13 mouse cellular contexts compared by ENCODE assay signal in the genomic region with DNA sequence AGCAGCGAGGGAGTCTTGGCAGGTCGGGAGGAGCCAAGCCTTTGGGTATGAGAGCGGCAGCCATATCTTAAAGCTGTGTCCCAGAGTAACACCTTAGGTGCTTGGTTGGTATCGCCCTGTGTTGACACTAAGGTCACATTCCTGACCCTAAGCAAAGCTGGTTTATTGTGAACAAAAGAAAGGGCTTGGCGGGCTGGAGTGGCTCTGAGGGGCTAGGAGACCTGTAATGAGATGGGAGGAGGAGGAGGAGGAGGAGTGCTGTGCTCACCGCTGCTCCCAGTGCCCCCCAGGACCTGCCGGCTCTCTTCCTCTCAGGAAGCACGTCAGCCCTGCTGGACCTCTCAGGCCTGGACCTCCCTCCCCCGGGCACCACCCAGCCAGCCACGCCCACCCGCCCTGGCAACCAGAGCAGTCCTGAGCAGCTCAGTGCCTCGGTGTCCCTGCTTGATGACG. TPM values are rescaled to one million over a fixed set of nuclear protein-coding genes. Genes with fewer than 3 reads are reported as not detected.
DNase-seq lines count a peak whose midpoint lies in the region; ATAC-seq and TF ChIP-seq lines count a peak whose summit lies in the region.
"Had no signal": no experiment of that assay in that cellular context is flagged by ENCODE, and none has a peak within 500 bp of the region (broad histone marks: within the 10 kb centered on the region; RNA-seq: fewer than 3 reads in every experiment).

No protein-coding gene starts in this region.

- H3K9me3 ChIP-seq in kidney, embryonic 14.5 days (ENCODE audit: control insufficient read depth, low read length), result no peaks in the 10 kb centered on the region
- no peaks in the 10 kb centered on the region for H3K9me3 ChIP-seq in intestine, embryonic 15.5 days
- H3K9me3 ChIP-seq in lung, embryonic 16.5 days (ENCODE audit: control insufficient read depth, low read length), result no peaks in the 10 kb centered on the region

- H3K4me3 ChIP-seq in kidney, embryonic 14.5 days (ENCODE audit: low read length), result no peak overlapping the region
- H3K4me3 ChIP-seq in intestine, embryonic 15.5 days (replicated peaks), result no peak overlapping the region
- H3K4me3 ChIP-seq in lung, embryonic 16.5 days (ENCODE audit: low read length), result no peak overlapping the region
- no peak overlapping the region for H3K4me3 ChIP-seq in layer of hippocampus, adult 2 months

- H3K9ac ChIP-seq in kidney, embryonic 14.5 days (ENCODE audit: low read depth, low read length), result no peak overlapping the region
- H3K9ac ChIP-seq in intestine, embryonic 15.5 days, result no peak overlapping the region
- peak overlapping the region; percentile 11; the same call in 1 of the 2 replicates for H3K9ac ChIP-seq in lung, embryonic 16.5 days (ENCODE audit: low read length)

- no peaks in the 10 kb centered on the region for H3K27me3 ChIP-seq in kidney, embryonic 14.5 days (ENCODE audit: control insufficient read depth, insufficient read depth, low read length)
- H3K27me3 ChIP-seq in intestine, embryonic 15.5 days (replicated peaks), result no peaks in the 10 kb centered on the region
- H3K27me3 ChIP-seq in lung, embryonic 16.5 days (ENCODE audit: control insufficient read depth, insufficient read depth, low read depth, low read length), result no peaks in the 10 kb centered on the region

- H3K36me3 ChIP-seq in kidney, embryonic 14.5 days (ENCODE audit: control insufficient read depth, insufficient read depth, low read length), result peaks cover 79% of the 10 kb centered on the region
- H3K36me3 ChIP-seq in intestine, embryonic 15.5 days, result peaks cover 39% of the 10 kb centered on the region
- peaks cover 40% of the 10 kb centered on the region for H3K36me3 ChIP-seq in lung, embryonic 16.5 days (ENCODE audit: control insufficient read depth, insufficient read depth, low read length)

- ATAC-seq in kidney, embryonic 14.5 days (ENCODE audit: low FRiP score, low TSS enrichment), result peak; percentile 26; the same call in 1 of the 2 replicates
- ATAC-seq in intestine, embryonic 15.5 days, result peak; percentile 44; the same call in 1 of the 2 replicates
- ATAC-seq in lung, embryonic 16.5 days (ENCODE audit: low read depth), result peak; percentile 74

- 30% methylated on average over 13 of the region's 13 CpGs for WGBS in kidney, embryonic 14.5 days
- WGBS in intestine, embryonic 15.5 days, result 23% methylated on average over 13 of the region's 13 CpGs
- WGBS in lung, embryonic 16.5 days, result 16% methylated on average over 13 of the region's 13 CpGs

- DNase-seq in kidney, adult 9 months, result no peak
- peak; percentile 53 for DNase-seq in R1 (ENCODE audit: low read depth, low spot score)
- no peak for DNase-seq in left cerebral cortex, postnatal 36 days (ENCODE audit: low spot score in 2 of 2)
- DNase-seq in layer of hippocampus, adult 2 months (ENCODE audit: low spot score in 2 of 2), result no peak
- DNase-seq in right cerebral cortex, adult 2 months (ENCODE audit: low spot score in 2 of 2), result no peak
- DNase-seq: cerebellum, adult 9-11 months; kidney, adult 8-10 months; left cerebral cortex, postnatal 4 days had no signal

- peaks cover 36% of the 10 kb centered on the region for H3K4me1 ChIP-seq in kidney, embryonic 14.5 days (ENCODE audit: control insufficient read depth, insufficient read depth, low read length)
- H3K4me1 ChIP-seq in intestine, embryonic 15.5 days (replicated peaks), result peaks cover 33% of the 10 kb centered on the region
- peaks cover 13% of the 10 kb centered on the region for H3K4me1 ChIP-seq in lung, embryonic 16.5 days (replicated peaks; ENCODE audit: control insufficient read depth, insufficient read depth, low read length)

- no peak overlapping the region for H3K27ac ChIP-seq in kidney, embryonic 14.5 days (ENCODE audit: low read depth, low read length)
- no peak overlapping the region for H3K27ac ChIP-seq in intestine, embryonic 15.5 days
- peak overlapping the region; percentile 43 for H3K27ac ChIP-seq in lung, embryonic 16.5 days (ENCODE audit: low read length)
- no peak overlapping the region for H3K27ac ChIP-seq in layer of hippocampus, adult 2 months

- intact Hi-C loops in left cerebral cortex, postnatal 36 days (cut with DNase I), result no loop called here

- no peak for TF ChIP-seq CTCF in layer of hippocampus, adult 2 months (conservative IDR thresholded peaks at IDR 0.05)

- H3K4me2 ChIP-seq in kidney, embryonic 14.5 days (replicated peaks; ENCODE audit: low read depth, low read length), result no peak overlapping the region
- no peak overlapping the region for H3K4me2 ChIP-seq in intestine, embryonic 15.5 days (replicated peaks)
- peak overlapping the region; percentile 9; the same call in 1 of the 2 replicates for H3K4me2 ChIP-seq in lung, embryonic 16.5 days (ENCODE audit: low read depth, low read length)

RNA-seq across cellular contexts. Expression of a gene that starts 10.0 kb away (rescaled TPM):
- 0.19 and 0.59 TPM in 2 replicates for polyA plus RNA-seq in kidney, embryonic 14.5 days (2014; fragmentation: Nextera tagmentation; extraction: Ambion mirVana)
- 0.23 and 0.42 TPM in 2 replicates for polyA plus RNA-seq in intestine, embryonic 15.5 days (2015; fragmentation: Nextera tagmentation; extraction: Ambion mirVana)
- polyA plus RNA-seq in lung, embryonic 16.5 days (2015; fragmentation: Nextera tagmentation; extraction: Ambion mirVana), result 0.16 and 0.59 TPM in 2 replicates
- under 1 TPM in 1 of 2 experiments, not detected in 1; 0.97 TPM for total RNA-seq in left cerebral cortex, postnatal 36 days (2021)
- total RNA-seq in layer of hippocampus, adult 2 months (2021), result under 1 TPM in 1 of 2 experiments, not detected in 1; 0.27 TPM
- total RNA-seq: adrenal gland, postnatal 4 days; left cerebral cortex, postnatal 4 days had no signal

RNA-seq across cellular contexts. Expression of a gene that starts 10.1 kb away (rescaled TPM):
- 32.7 and 38.5 TPM in 2 replicates for polyA plus RNA-seq in kidney, embryonic 14.5 days (2014; fragmentation: Nextera tagmentation; extraction: Ambion mirVana)
- polyA plus RNA-seq in intestine, embryonic 15.5 days (2015; fragmentation: Nextera tagmentation; extraction: Ambion mirVana), result 21.6 and 26.8 TPM in 2 replicates
- 37.3 and 41.8 TPM in 2 replicates for polyA plus RNA-seq in lung, embryonic 16.5 days (2015; fragmentation: Nextera tagmentation; extraction: Ambion mirVana)
- total RNA-seq in left cerebral cortex, postnatal 36 days (2021), result 10 to 100 TPM; 23.7 to 31.5 TPM
- total RNA-seq in layer of hippocampus, adult 2 months (2021), result 10 to 100 TPM; 27.7 to 41.8 TPM

RNA-seq across cellular contexts. Expression of a gene that starts 12.4 kb away (rescaled TPM):
- 33.9 and 44.8 TPM in 2 replicates for polyA plus RNA-seq in kidney, embryonic 14.5 days (2014; fragmentation: Nextera tagmentation; extraction: Ambion mirVana)
- 47.6 and 51.7 TPM in 2 replicates for polyA plus RNA-seq in intestine, embryonic 15.5 days (2015; fragmentation: Nextera tagmentation; extraction: Ambion mirVana)
- 58.3 and 63.1 TPM in 2 replicates for polyA plus RNA-seq in lung, embryonic 16.5 days (2015; fragmentation: Nextera tagmentation; extraction: Ambion mirVana)
- 10 to 100 TPM; 57.6 to 65.0 TPM for total RNA-seq in left cerebral cortex, postnatal 36 days (2021)
- total RNA-seq in layer of hippocampus, adult 2 months (2021), result 10 to 100 TPM; 64.0 to 64.7 TPM

RNA-seq across cellular contexts. Expression of a gene that starts 24.3 kb away (rescaled TPM):
- 20.5 and 25.8 TPM in 2 replicates for polyA plus RNA-seq in kidney, embryonic 14.5 days (2014; fragmentation: Nextera tagmentation; extraction: Ambion mirVana)
- 11.0 TPM in 2 replicates for polyA plus RNA-seq in intestine, embryonic 15.5 days (2015; fragmentation: Nextera tagmentation; extraction: Ambion mirVana)
- 6.8 and 8.0 TPM in 2 replicates for polyA plus RNA-seq in lung, embryonic 16.5 days (2015; fragmentation: Nextera tagmentation; extraction: Ambion mirVana)
- 100 to 1,000 TPM; 159 to 192 TPM for total RNA-seq in left cerebral cortex, postnatal 36 days (2021)
- 100 to 1,000 TPM; 162 to 172 TPM for total RNA-seq in layer of hippocampus, adult 2 months (2021)

RNA-seq across cellular contexts. Expression of a gene that starts 34.1 kb away (rescaled TPM):
- 0.53 and 1.6 TPM in 2 replicates for polyA plus RNA-seq in kidney, embryonic 14.5 days (2014; fragmentation: Nextera tagmentation; extraction: Ambion mirVana)
- 1,110 and 1,149 TPM in 2 replicates for polyA plus RNA-seq in intestine, embryonic 15.5 days (2015; fragmentation: Nextera tagmentation; extraction: Ambion mirVana)
- 1.0 and 1.2 TPM in 2 replicates for polyA plus RNA-seq in lung, embryonic 16.5 days (2015; fragmentation: Nextera tagmentation; extraction: Ambion mirVana)
- total RNA-seq in left cerebral cortex, postnatal 36 days (2021), result not detected
- not detected for total RNA-seq in layer of hippocampus, adult 2 months (2021)
- total RNA-seq: granulocyte monocyte progenitor cell, adult 5-6 weeks; left cerebral cortex, postnatal 4 days had no signal
